ENCODE assay signal across 24 mouse cellular contexts in genomic region chr14:52565606-52566005, GRCm38 (mm10).
"Had no signal": no experiment of that assay in that cellular context is flagged by ENCODE, and none has a peak within 500 bp of the region (broad histone marks: within the 10 kb centered on the region; RNA-seq: fewer than 3 reads in every experiment).

No protein-coding gene starts in this region.

- H3K27ac ChIP-seq: kidney, embryonic 15.5 days; limb, embryonic 10.5 days; limb, embryonic 13.5 days; liver, embryonic 12.5 days; liver, embryonic 15.5 days; lung, embryonic 15.5 days; neural tube, embryonic 12.5 days; neural tube, embryonic 15.5 days; stomach, postnatal 0 days had no signal

- H3K4me3 ChIP-seq: kidney, embryonic 15.5 days; limb, embryonic 10.5 days; limb, embryonic 13.5 days; liver, embryonic 12.5 days; liver, embryonic 15.5 days; lung, embryonic 15.5 days; neural tube, embryonic 12.5 days; neural tube, embryonic 15.5 days had no signal

- H3K9me3 ChIP-seq: kidney, embryonic 15.5 days; limb, embryonic 10.5 days; limb, embryonic 13.5 days; liver, embryonic 12.5 days; liver, embryonic 15.5 days; lung, embryonic 15.5 days; neural tube, embryonic 12.5 days; neural tube, embryonic 15.5 days had no signal

- H3K27me3 ChIP-seq: kidney, embryonic 15.5 days; limb, embryonic 13.5 days; liver, embryonic 12.5 days; liver, embryonic 15.5 days; lung, embryonic 15.5 days; neural tube, embryonic 12.5 days; neural tube, embryonic 15.5 days had no signal

- ATAC-seq: liver, embryonic 12.5 days had no signal

- H3K36me3 ChIP-seq: kidney, embryonic 15.5 days; limb, embryonic 10.5 days; limb, embryonic 13.5 days; liver, embryonic 12.5 days; liver, embryonic 15.5 days; lung, embryonic 15.5 days; neural tube, embryonic 12.5 days; neural tube, embryonic 15.5 days had no signal

- H3K9ac ChIP-seq: kidney, embryonic 15.5 days; limb, embryonic 13.5 days; liver, embryonic 12.5 days; liver, embryonic 15.5 days; lung, embryonic 15.5 days; neural tube, embryonic 12.5 days; neural tube, embryonic 15.5 days had no signal

- H3K4me1 ChIP-seq: kidney, embryonic 15.5 days; limb, embryonic 10.5 days; limb, embryonic 13.5 days; liver, embryonic 12.5 days; liver, embryonic 15.5 days; lung, embryonic 15.5 days; neural tube, embryonic 12.5 days; neural tube, embryonic 15.5 days had no signal

- H3K4me2 ChIP-seq: kidney, embryonic 15.5 days; limb, embryonic 13.5 days; liver, embryonic 12.5 days; liver, embryonic 15.5 days; lung, embryonic 15.5 days; midbrain, embryonic 11.5 days; neural tube, embryonic 12.5 days; neural tube, embryonic 15.5 days had no signal

- DNase-seq: kidney, adult 8-10 months; kidney, postnatal 10 days; kidney, postnatal 36 days; liver; lung, adult 18-20 months; lung, postnatal 10 days; lung, postnatal 36 days; midbrain, embryonic 14.5 days; right cerebral cortex, adult 18-20 months; right cerebral cortex, postnatal 25 days; spleen, adult 18-20 months; thymus, adult 2 months; thymus, postnatal 14 days; thymus, postnatal 4 days had no signal
